Mouse (Mus musculus): Measurements from ENCODE around the gene Usp46. TPM values are rescaled to one million over a fixed set of nuclear protein-coding genes. Genes with fewer than 3 reads are reported as not detected.
A peak's percentile ranks its signal among the peaks of the same experiment; 100 is the strongest.

Gene Usp46
- polyA plus RNA-seq (2014; fragmentation: Nextera tagmentation; extraction: Ambion mirVana), result 36.8 and 41.9 TPM in 2 replicates

- no peaks in the 10 kb centered on the region for H3K9me3 ChIP-seq (ENCODE audit: control insufficient read depth, low read length)
- H3K4me3 ChIP-seq (ENCODE audit: low read depth, low read length), result peak within 1 kb of the TSS; percentile 85
- H3K36me3 ChIP-seq (ENCODE audit: control insufficient read depth, insufficient read depth, low read length), result no peaks in the 10 kb centered on the region
- ATAC-seq (ENCODE audit: low read depth), result peak; percentile 93
- WGBS, result 0% methylated on average over 80 of the region's 89 CpGs
- H3K27ac ChIP-seq (ENCODE audit: low read depth, low read length), result peak within 1 kb of the TSS; percentile 89
- no peaks in the 10 kb centered on the region for H3K27me3 ChIP-seq (ENCODE audit: control insufficient read depth, insufficient read depth, low read length)
- peaks cover 23% of the 10 kb centered on the region for H3K4me1 ChIP-seq (ENCODE audit: control insufficient read depth, insufficient read depth, low read length)
- peak within 1 kb of the TSS; percentile 87 for H3K4me2 ChIP-seq (ENCODE audit: low read depth, low read length)
- peak within 1 kb of the TSS; percentile 90 for H3K9ac ChIP-seq (replicated peaks; ENCODE audit: low read depth, low read length)
Observed at GRCm38 (mm10) chr5:74067831-74068713, at the start of gene Usp46. TSS of gene Usp46 (minus strand) at chr5:74068431.

DNA sequence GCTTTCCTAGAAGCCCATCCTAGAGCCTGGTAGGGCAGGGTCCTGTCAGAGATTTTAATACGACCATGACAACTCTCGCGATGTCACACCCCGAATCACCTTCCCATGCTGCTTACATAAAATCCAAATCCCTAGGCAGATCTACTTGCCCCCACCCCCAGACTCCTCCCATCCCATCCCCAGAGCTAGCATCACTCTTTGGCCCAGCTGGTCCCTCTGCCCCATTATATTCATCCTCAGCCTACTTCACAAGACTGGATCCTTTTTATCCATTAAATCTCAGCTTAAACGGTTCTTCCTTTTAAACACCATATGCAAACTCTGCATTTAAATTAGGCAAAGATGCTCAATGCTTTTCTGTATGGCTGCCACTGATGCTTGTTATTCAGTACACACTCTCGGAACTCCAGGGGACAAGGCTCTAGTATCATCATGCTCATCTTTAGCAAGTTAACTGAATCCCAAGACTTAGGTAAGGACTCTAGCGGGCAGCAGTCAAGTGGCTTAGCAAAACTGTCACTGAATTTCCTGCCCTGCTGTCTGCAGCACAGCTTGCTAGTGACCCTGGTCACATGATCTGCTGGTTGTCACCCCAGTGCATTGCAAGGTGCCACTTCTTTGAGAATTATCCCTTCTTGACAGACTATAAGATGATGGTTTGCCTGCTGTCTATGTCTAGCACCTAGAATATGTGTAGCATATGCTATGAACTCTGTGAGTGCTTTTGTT, 45.9 kb upstream of the Usp46 start:
- no peaks in the 10 kb centered on the region for H3K36me3 ChIP-seq (ENCODE audit: control insufficient read depth, insufficient read depth, low read length)
- 76% methylated on average over 7 of the region's 7 CpGs for WGBS
- H3K27me3 ChIP-seq (ENCODE audit: control insufficient read depth, insufficient read depth, low read length), result no peaks in the 10 kb centered on the region
- H3K9me3 ChIP-seq (ENCODE audit: control insufficient read depth, low read length), result no peaks in the 10 kb centered on the region
- H3K4me1 ChIP-seq (ENCODE audit: control insufficient read depth, insufficient read depth, low read length), result no peaks in the 10 kb centered on the region
- no peak overlapping the region for H3K4me3 ChIP-seq (ENCODE audit: low read depth, low read length)
- H3K27ac ChIP-seq (ENCODE audit: low read depth, low read length), result no peak overlapping the region
- no peak for ATAC-seq (ENCODE audit: low read depth)
- no peak overlapping the region for H3K4me2 ChIP-seq (ENCODE audit: low read depth, low read length)
- H3K9ac ChIP-seq (replicated peaks; ENCODE audit: low read depth, low read length), result no peak overlapping the region

- ATAC-seq (ENCODE audit: low read depth), result no peak
- no peaks in the 10 kb centered on the region for H3K9me3 ChIP-seq (ENCODE audit: control insufficient read depth, low read length)
- no peak overlapping the region for H3K4me2 ChIP-seq (ENCODE audit: low read depth, low read length)
- H3K9ac ChIP-seq (replicated peaks; ENCODE audit: low read depth, low read length), result no peak overlapping the region
- H3K27me3 ChIP-seq (ENCODE audit: control insufficient read depth, insufficient read depth, low read length), result no peaks in the 10 kb centered on the region
- H3K4me1 ChIP-seq (ENCODE audit: control insufficient read depth, insufficient read depth, low read length), result no peaks in the 10 kb centered on the region
- H3K4me3 ChIP-seq (ENCODE audit: low read depth, low read length), result no peak overlapping the region
- 73% methylated on average over 7 of the region's 7 CpGs for WGBS
- H3K36me3 ChIP-seq (ENCODE audit: control insufficient read depth, insufficient read depth, low read length), result no peaks in the 10 kb centered on the region
- no peak overlapping the region for H3K27ac ChIP-seq (ENCODE audit: low read depth, low read length)
Observed at GRCm38 (mm10) chr5:74105445-74105844, 37.2 kb upstream of the Usp46 start.

GRCm38 (mm10) chr5:74101761-74102160, 33.5 kb upstream of the Usp46 start:
- no peaks in the 10 kb centered on the region for H3K9me3 ChIP-seq (ENCODE audit: control insufficient read depth, low read length)
- no peaks in the 10 kb centered on the region for H3K27me3 ChIP-seq (ENCODE audit: control insufficient read depth, insufficient read depth, low read length)
- no peak overlapping the region for H3K9ac ChIP-seq (replicated peaks; ENCODE audit: low read depth, low read length)
- no peaks in the 10 kb centered on the region for H3K36me3 ChIP-seq (ENCODE audit: control insufficient read depth, insufficient read depth, low read length)
- WGBS, result 88% methylated on average over 6 of the region's 6 CpGs
- H3K4me2 ChIP-seq (ENCODE audit: low read depth, low read length), result no peak overlapping the region
- no peak for ATAC-seq (ENCODE audit: low read depth)
- H3K4me3 ChIP-seq (ENCODE audit: low read depth, low read length), result no peak overlapping the region
- no peak overlapping the region for H3K27ac ChIP-seq (ENCODE audit: low read depth, low read length)
- no peaks in the 10 kb centered on the region for H3K4me1 ChIP-seq (ENCODE audit: control insufficient read depth, insufficient read depth, low read length)

DNA sequence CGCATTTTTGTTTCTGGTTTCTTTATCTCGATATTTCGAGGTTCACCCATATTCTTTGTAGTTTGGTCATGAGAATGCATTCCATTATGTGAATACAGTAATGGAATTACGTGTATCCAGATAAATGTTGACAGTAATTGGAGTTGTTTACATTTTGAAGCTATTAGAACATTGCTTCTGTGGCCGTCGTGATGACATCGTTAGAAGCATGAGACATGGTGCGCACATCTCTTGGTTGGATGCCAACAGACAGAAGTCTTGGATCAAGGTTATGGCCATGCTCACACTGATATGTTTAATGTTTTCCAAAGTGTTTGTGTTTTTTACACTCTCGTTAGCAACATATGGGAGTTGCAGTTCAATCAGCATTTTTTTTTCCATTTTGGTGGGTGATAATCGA, 30.8 kb upstream of the Usp46 start:
- ATAC-seq (ENCODE audit: low read depth), result no peak
- Histone ChIP-seq H3K4me3 (ENCODE audit: low read depth, low read length) (no peak overlapping the region), H3K27ac (ENCODE audit: low read depth, low read length) (no peak overlapping the region), H3K9me3 (ENCODE audit: control insufficient read depth, low read length) (no peaks in the 10 kb centered on the region), H3K36me3 (ENCODE audit: control insufficient read depth, insufficient read depth, low read length) (no peaks in the 10 kb centered on the region), H3K4me2 (ENCODE audit: low read depth, low read length) (no peak overlapping the region), H3K4me1 (ENCODE audit: control insufficient read depth, insufficient read depth, low read length) (peaks cover 7% of the 10 kb centered on the region), H3K9ac (replicated peaks; ENCODE audit: low read depth, low read length) (no peak overlapping the region), H3K27me3 (ENCODE audit: control insufficient read depth, insufficient read depth, low read length) (no peaks in the 10 kb centered on the region)
- WGBS, result 88% methylated on average over 10 of the region's 10 CpGs

GRCm38 (mm10) chr5:74097854-74098220, 29.6 kb upstream of the Usp46 start:
- Histone ChIP-seq H3K4me1 (ENCODE audit: control insufficient read depth, insufficient read depth, low read length) (peaks cover 7% of the 10 kb centered on the region), H3K27ac (ENCODE audit: low read depth, low read length) (no peak overlapping the region), H3K36me3 (ENCODE audit: control insufficient read depth, insufficient read depth, low read length) (no peaks in the 10 kb centered on the region), H3K27me3 (ENCODE audit: control insufficient read depth, insufficient read depth, low read length) (no peaks in the 10 kb centered on the region), H3K9ac (replicated peaks; ENCODE audit: low read depth, low read length) (no peak overlapping the region), H3K9me3 (ENCODE audit: control insufficient read depth, low read length) (no peaks in the 10 kb centered on the region), H3K4me2 (ENCODE audit: low read depth, low read length) (no peak overlapping the region), H3K4me3 (ENCODE audit: low read depth, low read length) (no peak overlapping the region)
- no peak for ATAC-seq (ENCODE audit: low read depth)
- 74% methylated on average over 10 of the region's 10 CpGs for WGBS

- Histone ChIP-seq H3K27me3 (ENCODE audit: control insufficient read depth, insufficient read depth, low read length) (no peaks in the 10 kb centered on the region), H3K27ac (ENCODE audit: low read depth, low read length) (no peak overlapping the region), H3K9ac (replicated peaks; ENCODE audit: low read depth, low read length) (no peak overlapping the region), H3K36me3 (ENCODE audit: control insufficient read depth, insufficient read depth, low read length) (no peaks in the 10 kb centered on the region), H3K4me1 (ENCODE audit: control insufficient read depth, insufficient read depth, low read length) (peaks cover 7% of the 10 kb centered on the region), H3K4me3 (ENCODE audit: low read depth, low read length) (no peak overlapping the region), H3K9me3 (ENCODE audit: control insufficient read depth, low read length) (no peaks in the 10 kb centered on the region), H3K4me2 (ENCODE audit: low read depth, low read length) (no peak overlapping the region)
- no peak for ATAC-seq (ENCODE audit: low read depth)
- WGBS, result 93% methylated on average over 11 of the region's 11 CpGs
Observed at GRCm38 (mm10) chr5:74097116-74097853, 29.1 kb upstream of the Usp46 start.

GRCm38 (mm10) chr5:74096060-74096459, 27.8 kb upstream of the Usp46 start:
- 96% methylated on average over 1 of the region's 1 CpGs for WGBS
- no peaks in the 10 kb centered on the region for H3K9me3 ChIP-seq (ENCODE audit: control insufficient read depth, low read length)
- no peak overlapping the region for H3K4me2 ChIP-seq (ENCODE audit: low read depth, low read length)
- H3K36me3 ChIP-seq (ENCODE audit: control insufficient read depth, insufficient read depth, low read length), result no peaks in the 10 kb centered on the region
- no peak overlapping the region for H3K9ac ChIP-seq (replicated peaks; ENCODE audit: low read depth, low read length)
- H3K4me1 ChIP-seq (ENCODE audit: control insufficient read depth, insufficient read depth, low read length), result peaks cover 7% of the 10 kb centered on the region
- H3K4me3 ChIP-seq (ENCODE audit: low read depth, low read length), result no peak overlapping the region
- ATAC-seq (ENCODE audit: low read depth), result no peak
- no peak overlapping the region for H3K27ac ChIP-seq (ENCODE audit: low read depth, low read length)
- H3K27me3 ChIP-seq (ENCODE audit: control insufficient read depth, insufficient read depth, low read length), result no peaks in the 10 kb centered on the region
